Mouse (Mus musculus): ENCODE data around the gene Prtg. TPM values are rescaled to one million over a fixed set of nuclear protein-coding genes. Genes with fewer than 3 reads are reported as not detected.
A peak's percentile ranks its signal among the peaks of the same experiment; 100 is the strongest.

Gene Prtg
- polyA plus RNA-seq, 1 experiment from 2014 or later = 1.1 TPM

DNA sequence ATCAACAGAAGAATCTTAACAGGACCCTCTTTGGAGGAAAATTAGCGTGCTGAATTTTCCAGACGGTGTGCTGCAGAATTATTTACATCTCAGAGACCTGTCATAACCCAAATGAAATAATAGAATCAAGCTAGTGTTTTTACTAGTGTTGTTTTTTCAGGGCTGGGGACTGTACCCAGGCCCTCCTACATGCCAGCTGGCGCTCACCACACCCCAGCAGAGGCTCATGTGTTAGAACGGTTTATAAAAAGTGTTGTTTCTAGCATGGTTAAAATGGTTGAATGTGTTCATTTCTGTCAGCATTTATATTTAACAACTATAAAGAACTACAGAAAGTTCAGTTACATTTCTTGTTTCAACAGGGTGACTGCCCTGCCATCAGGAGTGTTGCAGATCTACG lies 37.8 kb downstream of the Prtg start:
- no peaks in the 10 kb centered on the region for H3K9me3 ChIP-seq (ENCODE audit: control insufficient read depth, low read length)
- H3K4me1 ChIP-seq (ENCODE audit: control insufficient read depth in 2 of 2, insufficient read depth in 2 of 2, low read length in 2 of 2) = no peaks in the 10 kb centered on the region; a peak in 1 of 4 replicates
- H3K9ac ChIP-seq (ENCODE audit: low read length) = no peak overlapping the region
- H3K27me3 ChIP-seq (ENCODE audit: control insufficient read depth, insufficient read depth, low read length) = no peaks in the 10 kb centered on the region
- H3K27ac ChIP-seq (replicated peaks in 1 of 2; ENCODE audit: control insufficient read depth in 1 of 2, insufficient read depth in 1 of 2, low read depth in 2 of 2, low read length in 2 of 2) = no peak overlapping the region
- no peak for ATAC-seq (ENCODE audit: insufficient number of reproducible peaks, insufficient read depth, low FRiP score, low read depth)
- no peak overlapping the region for H3K4me3 ChIP-seq (ENCODE audit: control insufficient read depth in 1 of 2, insufficient read depth in 1 of 2, low read depth in 1 of 2, low read length in 2 of 2)
- H3K36me3 ChIP-seq (ENCODE audit: control insufficient read depth, insufficient read depth, low read length) = peaks cover 4% of the 10 kb centered on the region
- no peak overlapping the region for H3K4me2 ChIP-seq (ENCODE audit: low read length)
- 92% methylated on average over 5 of the region's 5 CpGs for WGBS

DNA sequence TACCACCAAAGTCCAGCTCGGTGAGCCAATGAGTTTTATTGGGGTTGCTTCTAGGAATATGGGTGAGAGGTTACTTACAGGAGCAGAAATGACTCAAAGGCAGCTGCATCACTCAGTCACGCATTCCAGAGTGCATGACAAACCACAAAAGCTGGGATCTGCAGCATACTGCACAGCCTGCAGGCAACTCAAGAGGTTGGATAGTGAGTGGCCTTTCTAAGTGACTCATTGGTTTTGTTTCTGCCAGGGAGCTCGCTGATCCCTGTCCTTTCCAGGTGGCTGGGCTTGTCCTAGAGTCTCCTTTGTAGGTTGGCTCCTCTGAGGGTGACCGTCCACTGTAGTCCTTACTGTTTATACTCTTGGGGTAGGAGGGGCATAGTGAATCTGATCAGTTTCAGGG lies 39.5 kb downstream of the Prtg start:
- H3K4me3 ChIP-seq (ENCODE audit: control insufficient read depth in 1 of 2, insufficient read depth in 1 of 2, low read depth in 1 of 2, low read length in 2 of 2) = no peak overlapping the region
- H3K9me3 ChIP-seq (ENCODE audit: control insufficient read depth, low read length) = no peaks in the 10 kb centered on the region
- WGBS = 57% methylated on average over 4 of the region's 4 CpGs
- H3K36me3 ChIP-seq (ENCODE audit: control insufficient read depth, insufficient read depth, low read length) = peaks cover 4% of the 10 kb centered on the region
- H3K4me2 ChIP-seq (ENCODE audit: low read length) = no peak overlapping the region
- H3K27ac ChIP-seq (replicated peaks in 1 of 2; ENCODE audit: control insufficient read depth in 1 of 2, insufficient read depth in 1 of 2, low read depth in 2 of 2, low read length in 2 of 2) = no peak overlapping the region
- no peaks in the 10 kb centered on the region; a peak in 1 of 4 replicates for H3K4me1 ChIP-seq (ENCODE audit: control insufficient read depth in 2 of 2, insufficient read depth in 2 of 2, low read length in 2 of 2)
- no peak overlapping the region for H3K9ac ChIP-seq (ENCODE audit: low read length)
- no peaks in the 10 kb centered on the region for H3K27me3 ChIP-seq (ENCODE audit: control insufficient read depth, insufficient read depth, low read length)
- ATAC-seq (ENCODE audit: insufficient number of reproducible peaks, insufficient read depth, low FRiP score, low read depth) = no peak

DNA sequence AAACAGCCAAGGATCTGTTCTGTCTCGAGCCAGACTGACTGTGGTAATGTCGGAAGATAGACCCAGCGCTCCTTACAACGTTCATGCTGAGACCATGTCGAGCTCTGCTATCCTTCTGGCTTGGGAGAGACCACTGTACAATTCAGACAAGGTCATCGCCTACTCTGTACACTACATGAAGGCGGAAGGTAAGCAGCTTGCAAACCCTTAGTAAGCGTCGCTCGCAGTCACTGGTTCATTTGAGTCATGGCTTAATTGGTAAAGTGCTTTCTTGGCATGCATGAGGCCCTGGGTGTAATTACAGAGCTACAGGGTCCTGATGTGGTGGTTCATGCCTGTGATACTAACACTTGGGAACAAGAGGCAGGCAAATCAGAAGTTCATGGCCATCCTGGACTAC lies 44.9 kb downstream of the Prtg start:
- Histone ChIP-seq H3K4me3 (ENCODE audit: control insufficient read depth in 1 of 2, insufficient read depth in 1 of 2, low read depth in 1 of 2, low read length in 2 of 2) (no peak overlapping the region), H3K27ac (replicated peaks in 1 of 2; ENCODE audit: control insufficient read depth in 1 of 2, insufficient read depth in 1 of 2, low read depth in 2 of 2, low read length in 2 of 2) (no peak overlapping the region), H3K4me1 (ENCODE audit: control insufficient read depth in 2 of 2, insufficient read depth in 2 of 2, low read length in 2 of 2) (peaks cover 0 to 6% of the 10 kb centered on the region in 2 experiments; a peak in 1 of 4 replicates), H3K36me3 (ENCODE audit: control insufficient read depth, insufficient read depth, low read length) (peaks cover 9% of the 10 kb centered on the region), H3K4me2 (ENCODE audit: low read length) (no peak overlapping the region), H3K9me3 (ENCODE audit: control insufficient read depth, low read length) (no peaks in the 10 kb centered on the region), H3K27me3 (ENCODE audit: control insufficient read depth, insufficient read depth, low read length) (no peaks in the 10 kb centered on the region), H3K9ac (ENCODE audit: low read length) (no peak overlapping the region)
- ATAC-seq (ENCODE audit: insufficient number of reproducible peaks, insufficient read depth, low FRiP score, low read depth) = no peak
- WGBS = 92% methylated on average over 10 of the region's 10 CpGs

DNA sequence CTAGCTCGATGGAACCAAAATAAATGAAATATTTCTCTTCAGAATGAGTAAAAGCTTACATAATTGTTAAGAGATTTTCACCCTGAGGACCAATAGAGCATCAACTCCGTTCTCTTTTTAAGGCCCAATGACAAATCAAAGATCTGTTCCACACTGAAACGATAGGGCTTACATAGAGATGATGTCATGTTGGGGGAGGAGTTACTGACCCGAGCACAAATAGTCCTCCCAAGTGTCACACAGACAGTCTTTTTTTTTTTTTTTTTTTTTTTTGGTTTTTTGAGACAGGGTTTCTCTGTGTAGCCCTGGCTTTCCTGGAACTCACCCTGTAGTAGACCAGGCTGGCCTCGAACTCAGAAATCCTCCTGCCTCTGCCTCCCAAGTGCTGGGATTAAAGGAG lies 45.3 kb downstream of the Prtg start:
- H3K27ac ChIP-seq (replicated peaks in 1 of 2; ENCODE audit: control insufficient read depth in 1 of 2, insufficient read depth in 1 of 2, low read depth in 2 of 2, low read length in 2 of 2) = no peak overlapping the region
- H3K9ac ChIP-seq (ENCODE audit: low read length) = no peak overlapping the region
- no peak overlapping the region for H3K4me2 ChIP-seq (ENCODE audit: low read length)
- H3K4me3 ChIP-seq (ENCODE audit: control insufficient read depth in 1 of 2, insufficient read depth in 1 of 2, low read depth in 1 of 2, low read length in 2 of 2) = no peak overlapping the region
- peaks cover 9% of the 10 kb centered on the region for H3K36me3 ChIP-seq (ENCODE audit: control insufficient read depth, insufficient read depth, low read length)
- H3K4me1 ChIP-seq (ENCODE audit: control insufficient read depth in 2 of 2, insufficient read depth in 2 of 2, low read length in 2 of 2) = peaks cover 0 to 6% of the 10 kb centered on the region in 2 experiments; a peak in 1 of 4 replicates
- 80% methylated on average over 5 of the region's 5 CpGs for WGBS
- no peak for ATAC-seq (ENCODE audit: insufficient number of reproducible peaks, insufficient read depth, low FRiP score, low read depth)
- no peaks in the 10 kb centered on the region for H3K27me3 ChIP-seq (ENCODE audit: control insufficient read depth, insufficient read depth, low read length)
- H3K9me3 ChIP-seq (ENCODE audit: control insufficient read depth, low read length) = no peaks in the 10 kb centered on the region

DNA sequence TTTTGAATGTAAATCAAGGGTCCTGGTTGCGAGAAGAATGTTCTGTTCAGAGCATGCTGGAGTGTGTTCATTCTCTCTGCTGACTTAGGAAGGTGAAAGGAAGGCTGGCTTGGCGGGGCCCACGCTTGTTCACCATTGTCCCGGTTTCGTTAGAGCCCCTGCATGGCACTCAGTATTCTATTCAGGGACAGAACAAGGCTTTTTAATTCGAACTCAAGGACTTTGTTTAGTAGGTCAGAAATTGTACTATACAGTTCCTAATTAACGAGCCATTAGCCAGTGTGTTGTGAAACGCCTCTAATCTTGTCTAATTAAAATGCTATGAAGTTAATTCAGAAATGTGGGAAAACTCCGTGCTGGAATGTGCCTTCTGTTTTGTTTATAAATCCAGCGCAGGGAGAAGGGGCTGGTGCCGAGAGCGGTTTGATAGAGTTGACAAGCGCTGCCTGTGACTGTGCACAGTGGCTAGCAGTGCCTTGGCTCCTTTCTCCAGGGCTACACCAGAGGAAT lies 47.1 kb downstream of the Prtg start:
- H3K27me3 ChIP-seq (ENCODE audit: control insufficient read depth, insufficient read depth, low read length) = no peaks in the 10 kb centered on the region
- ATAC-seq (ENCODE audit: insufficient number of reproducible peaks, insufficient read depth, low FRiP score, low read depth) = no peak
- WGBS = 56% methylated on average over 13 of the region's 13 CpGs
- 0 out of 2 replicates have a peak overlapping the region, but pooled peaks have one; percentile 3 for H3K9ac ChIP-seq (ENCODE audit: low read length)
- peaks cover 0 to 6% of the 10 kb centered on the region in 2 experiments; a peak in 1 of 4 replicates for H3K4me1 ChIP-seq (ENCODE audit: control insufficient read depth in 2 of 2, insufficient read depth in 2 of 2, low read length in 2 of 2)
- no peaks in the 10 kb centered on the region for H3K9me3 ChIP-seq (ENCODE audit: control insufficient read depth, low read length)
- H3K4me3 ChIP-seq (ENCODE audit: control insufficient read depth in 1 of 2, insufficient read depth in 1 of 2, low read depth in 1 of 2, low read length in 2 of 2) = no peak overlapping the region
- H3K4me2 ChIP-seq (ENCODE audit: low read length) = 0 out of 2 replicates have a peak overlapping the region, but pooled peaks have one; percentile 23
- H3K36me3 ChIP-seq (ENCODE audit: control insufficient read depth, insufficient read depth, low read length) = peaks cover 12% of the 10 kb centered on the region
- no peak overlapping the region for H3K27ac ChIP-seq (replicated peaks in 1 of 2; ENCODE audit: control insufficient read depth in 1 of 2, insufficient read depth in 1 of 2, low read depth in 2 of 2, low read length in 2 of 2)

DNA sequence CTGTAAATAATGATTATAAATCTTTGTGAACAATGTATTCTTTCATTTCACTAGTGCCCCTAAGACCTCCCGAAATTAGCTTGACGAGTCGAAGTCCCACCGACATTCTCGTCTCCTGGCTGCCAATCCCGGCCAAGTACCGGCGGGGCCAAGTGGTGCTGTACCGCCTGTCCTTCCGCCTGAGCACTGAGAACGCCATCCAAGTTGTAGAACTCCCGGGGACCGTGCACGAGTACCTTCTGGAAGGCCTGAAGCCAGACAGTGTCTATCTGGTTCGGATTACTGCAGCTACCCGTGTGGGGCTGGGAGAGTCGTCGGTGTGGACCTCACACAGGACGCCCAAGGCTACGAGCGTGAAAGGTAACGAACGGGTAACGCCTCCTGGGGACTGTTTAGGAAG lies 50.0 kb downstream of the Prtg start:
- no peak overlapping the region for H3K4me3 ChIP-seq (ENCODE audit: control insufficient read depth in 1 of 2, insufficient read depth in 1 of 2, low read depth in 1 of 2, low read length in 2 of 2)
- no peak for ATAC-seq (ENCODE audit: insufficient number of reproducible peaks, insufficient read depth, low FRiP score, low read depth)
- no peak overlapping the region for H3K9ac ChIP-seq (ENCODE audit: low read length)
- no peak overlapping the region for H3K27ac ChIP-seq (replicated peaks in 1 of 2; ENCODE audit: control insufficient read depth in 1 of 2, insufficient read depth in 1 of 2, low read depth in 2 of 2, low read length in 2 of 2)
- H3K27me3 ChIP-seq (ENCODE audit: control insufficient read depth, insufficient read depth, low read length) = no peaks in the 10 kb centered on the region
- no peaks in the 10 kb centered on the region for H3K9me3 ChIP-seq (ENCODE audit: control insufficient read depth, low read length)
- 93% methylated on average over 24 of the region's 24 CpGs for WGBS
- H3K4me2 ChIP-seq (ENCODE audit: low read length) = no peak overlapping the region
- H3K4me1 ChIP-seq (ENCODE audit: control insufficient read depth in 2 of 2, insufficient read depth in 2 of 2, low read length in 2 of 2) = peaks cover 0 to 6% of the 10 kb centered on the region in 2 experiments; a peak in 1 of 4 replicates
- H3K36me3 ChIP-seq (ENCODE audit: control insufficient read depth, insufficient read depth, low read length) = peaks cover 10% of the 10 kb centered on the region

DNA sequence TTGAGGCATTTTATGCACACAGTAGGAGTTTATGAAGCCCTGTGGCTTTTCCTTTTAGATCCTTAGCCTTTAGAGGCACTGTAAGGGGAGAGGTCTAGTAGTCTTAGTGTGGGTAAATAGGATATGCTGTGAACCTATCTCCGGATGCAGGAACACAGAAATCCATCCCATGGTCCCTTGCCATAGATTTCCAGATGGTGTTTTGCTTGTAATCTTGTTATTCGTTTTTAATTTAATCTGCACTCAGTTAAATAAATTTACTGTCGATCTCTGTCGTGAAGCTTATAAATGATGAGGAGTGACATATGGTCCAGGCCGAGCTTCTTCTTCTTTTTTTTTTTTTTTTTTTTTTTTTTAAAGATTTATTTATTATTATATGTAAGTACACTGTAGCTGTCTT lies 54.1 kb downstream of the Prtg start:
- Histone ChIP-seq H3K4me1 (ENCODE audit: control insufficient read depth in 2 of 2, insufficient read depth in 2 of 2, low read length in 2 of 2) (no peaks in the 10 kb centered on the region), H3K27ac (replicated peaks in 1 of 2; ENCODE audit: control insufficient read depth in 1 of 2, insufficient read depth in 1 of 2, low read depth in 2 of 2, low read length in 2 of 2) (no peak overlapping the region), H3K27me3 (ENCODE audit: control insufficient read depth, insufficient read depth, low read length) (no peaks in the 10 kb centered on the region), H3K4me3 (ENCODE audit: control insufficient read depth in 1 of 2, insufficient read depth in 1 of 2, low read depth in 1 of 2, low read length in 2 of 2) (no peak overlapping the region), H3K4me2 (ENCODE audit: low read length) (no peak overlapping the region), H3K9ac (ENCODE audit: low read length) (no peak overlapping the region), H3K36me3 (ENCODE audit: control insufficient read depth, insufficient read depth, low read length) (peaks cover 8% of the 10 kb centered on the region), H3K9me3 (ENCODE audit: control insufficient read depth, low read length) (no peaks in the 10 kb centered on the region)
- 79% methylated on average over 5 of the region's 5 CpGs for WGBS
- no peak for ATAC-seq (ENCODE audit: insufficient number of reproducible peaks, insufficient read depth, low FRiP score, low read depth)

DNA sequence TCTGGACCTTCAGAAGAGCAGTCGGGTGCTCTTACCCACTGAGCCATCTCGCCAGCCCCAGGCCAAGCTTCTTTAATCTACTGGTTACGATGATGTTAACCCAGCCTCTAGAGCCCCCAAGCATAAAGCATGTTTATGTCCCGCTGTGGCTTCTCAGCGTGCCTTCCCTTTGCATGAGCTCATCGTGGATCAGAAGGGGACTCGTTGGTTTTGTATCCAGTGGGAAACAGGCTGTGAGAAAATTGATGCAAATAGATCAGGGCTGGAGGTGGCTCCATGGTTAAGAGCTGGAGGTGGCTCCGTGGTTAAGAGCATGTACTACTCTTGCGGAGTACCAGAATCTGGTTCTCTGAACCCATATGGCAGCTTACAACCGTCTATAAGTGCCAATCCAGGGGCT lies 54.6 kb downstream of the Prtg start:
- H3K9ac ChIP-seq (ENCODE audit: low read length) = no peak overlapping the region
- no peak overlapping the region for H3K4me3 ChIP-seq (ENCODE audit: control insufficient read depth in 1 of 2, insufficient read depth in 1 of 2, low read depth in 1 of 2, low read length in 2 of 2)
- H3K27me3 ChIP-seq (ENCODE audit: control insufficient read depth, insufficient read depth, low read length) = no peaks in the 10 kb centered on the region
- no peaks in the 10 kb centered on the region for H3K9me3 ChIP-seq (ENCODE audit: control insufficient read depth, low read length)
- peaks cover 8% of the 10 kb centered on the region for H3K36me3 ChIP-seq (ENCODE audit: control insufficient read depth, insufficient read depth, low read length)
- H3K27ac ChIP-seq (replicated peaks in 1 of 2; ENCODE audit: control insufficient read depth in 1 of 2, insufficient read depth in 1 of 2, low read depth in 2 of 2, low read length in 2 of 2) = no peak overlapping the region
- whole genome bisulfite sequencing = 86% methylated on average over 10 of the region's 10 CpGs
- no peaks in the 10 kb centered on the region for H3K4me1 ChIP-seq (ENCODE audit: control insufficient read depth in 2 of 2, insufficient read depth in 2 of 2, low read length in 2 of 2)
- H3K4me2 ChIP-seq (ENCODE audit: low read length) = no peak overlapping the region
- no peak for ATAC-seq (ENCODE audit: insufficient number of reproducible peaks, insufficient read depth, low FRiP score, low read depth)
